Mouse (Mus musculus): ENCODE data around the gene Ehd3.
A peak's percentile ranks its signal among the peaks of the same experiment; 100 is the strongest.
"Not testable (repeated sequence)": the region's sequence is repeated elsewhere in the genome, so short reads cannot be mapped to it uniquely, and the experiment has no call there.

Ehd3 gene

DNA sequence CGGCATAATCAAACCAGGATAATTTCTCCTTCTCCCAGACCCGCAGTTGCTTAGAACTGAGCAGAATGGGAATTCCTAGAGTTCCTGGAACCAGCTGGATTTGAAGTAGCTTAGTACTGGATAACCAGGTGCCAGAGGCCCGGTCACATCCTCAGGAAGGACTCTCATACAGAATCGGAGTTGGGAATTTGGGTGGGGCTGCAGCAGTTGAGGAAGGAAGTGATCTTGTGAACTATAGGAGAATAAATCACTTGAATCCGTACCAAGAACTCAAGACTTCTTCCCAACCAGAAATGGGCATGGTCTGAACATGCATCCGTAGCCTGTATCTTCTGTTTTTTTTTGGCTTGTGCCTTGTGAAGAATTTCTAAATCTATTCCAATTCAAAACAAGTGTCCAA, 22.2 kb downstream of the Ehd3 start:
- DNase-seq (ENCODE audit: low spot score): no peak

DNA sequence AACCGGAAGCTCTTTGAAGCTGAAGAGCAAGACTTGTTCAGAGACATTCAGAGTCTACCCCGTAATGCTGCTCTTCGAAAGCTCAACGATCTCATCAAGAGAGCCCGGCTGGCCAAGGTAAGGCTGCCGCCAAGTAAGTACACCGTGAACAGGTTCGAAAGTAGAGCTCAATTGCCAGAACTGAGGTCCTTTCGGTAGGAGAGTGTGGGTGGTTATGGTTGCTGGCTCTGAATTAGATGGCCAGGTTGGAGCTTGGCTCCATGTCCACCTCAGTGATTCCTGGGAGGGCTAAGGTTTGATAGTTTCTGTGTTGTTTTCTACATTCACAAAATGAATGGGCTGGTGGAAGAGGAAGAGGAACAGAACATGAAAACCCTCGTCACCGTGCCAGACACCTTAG, 23.5 kb downstream of the Ehd3 start:
- DNase-seq (ENCODE audit: low spot score): no peak

DNA sequence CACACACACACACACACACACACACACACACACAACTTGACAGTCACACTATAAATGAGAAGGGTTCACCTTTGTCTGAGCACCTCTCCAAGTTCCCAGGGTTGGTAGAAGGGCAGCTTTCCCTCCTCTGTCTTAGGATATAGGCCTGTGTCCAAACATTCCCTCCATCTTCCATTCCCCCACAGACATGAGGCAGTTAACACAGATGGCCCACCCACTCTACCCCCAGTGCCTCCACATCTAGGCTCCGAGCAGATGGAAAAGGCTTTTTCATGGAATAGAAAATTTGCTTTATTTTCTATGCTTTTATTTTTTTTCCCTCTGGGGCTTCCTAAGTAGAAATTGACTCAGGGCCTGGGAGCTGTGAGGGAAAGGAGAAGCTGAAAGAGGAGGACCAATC, 26.6 kb downstream of the Ehd3 start:
- no peak for DNase-seq (ENCODE audit: low spot score)

DNA sequence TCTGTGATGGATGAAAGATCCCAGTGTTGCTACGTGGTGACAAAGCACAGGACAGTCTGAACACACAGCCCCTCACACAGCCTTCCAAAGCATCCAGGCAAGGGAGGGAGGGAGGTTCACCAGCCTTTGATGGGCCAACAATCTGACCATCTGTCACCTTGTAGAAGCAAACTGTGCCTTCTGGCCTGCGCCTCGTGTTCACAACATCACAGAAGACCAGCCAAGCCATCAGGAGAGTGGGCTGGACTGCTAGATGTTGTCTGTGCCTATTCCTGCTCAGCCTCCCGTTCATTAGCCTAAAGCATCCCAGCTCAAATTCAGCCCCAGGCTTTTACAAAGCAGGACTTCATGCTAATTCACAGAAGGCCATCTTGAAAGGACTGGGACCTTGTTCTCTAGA, 27.5 kb downstream of the Ehd3 start:
- no peak for DNase-seq (ENCODE audit: low spot score)

DNA sequence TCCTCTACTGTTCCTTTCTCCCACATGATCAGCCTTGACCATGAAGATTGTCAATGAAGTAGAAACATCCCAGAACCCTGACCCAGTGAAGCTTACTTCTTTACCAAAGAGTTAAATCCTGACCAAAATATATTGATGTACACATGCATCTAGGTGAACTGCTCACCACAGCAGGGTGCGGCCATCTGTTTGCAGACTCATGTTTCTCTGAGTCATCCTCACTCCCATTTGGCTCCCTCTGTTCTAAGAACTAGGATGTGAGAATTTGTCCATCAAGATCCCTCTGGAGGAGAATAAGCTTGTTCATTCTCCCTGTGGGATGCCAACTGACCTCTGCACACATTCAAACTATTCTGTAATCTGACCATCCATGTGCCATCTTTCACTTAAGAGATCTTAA, 29.0 kb downstream of the Ehd3 start:
- DNase-seq (ENCODE audit: low spot score): no peak

DNA sequence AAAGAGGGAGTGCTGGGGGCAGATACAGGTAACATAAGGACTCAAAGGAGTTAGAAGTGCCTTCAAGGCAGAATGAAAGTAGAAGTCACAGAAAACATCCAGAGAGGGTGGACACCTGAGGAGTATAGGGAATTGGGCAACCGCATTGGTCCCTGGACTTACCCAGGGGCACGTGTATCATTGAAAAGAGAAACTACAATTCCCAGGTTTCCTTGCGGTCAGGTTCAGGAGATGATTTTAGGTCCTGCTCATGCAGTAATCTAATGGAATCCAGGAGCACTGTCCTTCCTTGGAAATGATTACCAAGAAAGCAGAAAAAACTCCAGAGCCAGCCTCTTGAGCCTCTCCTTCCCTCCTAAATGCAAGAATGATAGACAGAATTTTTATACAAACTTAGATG, 29.5 kb downstream of the Ehd3 start:
- no peak for DNase-seq (ENCODE audit: low spot score)

DNA sequence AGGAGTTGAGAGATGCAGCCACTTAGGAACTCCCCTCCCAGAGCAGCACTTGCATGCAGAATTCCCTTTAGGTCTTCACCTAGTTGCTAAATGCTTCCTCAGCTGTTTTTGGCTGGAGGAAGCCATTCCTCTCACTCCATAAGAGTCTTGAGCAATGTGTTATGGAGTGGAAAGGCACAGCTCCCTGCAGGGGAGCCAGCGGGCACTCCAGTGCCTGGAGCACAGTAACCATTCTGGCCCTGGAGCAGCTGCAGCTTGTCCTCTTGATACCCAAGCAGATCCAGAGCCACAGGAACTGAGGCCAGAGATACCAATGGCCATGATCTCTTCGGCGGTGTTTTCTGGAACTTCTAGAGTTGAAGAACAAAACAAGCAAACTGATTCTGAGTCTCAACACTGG, 32.7 kb downstream of the Ehd3 start:
- DNase-seq (ENCODE audit: low spot score): peak; percentile 39

DNA sequence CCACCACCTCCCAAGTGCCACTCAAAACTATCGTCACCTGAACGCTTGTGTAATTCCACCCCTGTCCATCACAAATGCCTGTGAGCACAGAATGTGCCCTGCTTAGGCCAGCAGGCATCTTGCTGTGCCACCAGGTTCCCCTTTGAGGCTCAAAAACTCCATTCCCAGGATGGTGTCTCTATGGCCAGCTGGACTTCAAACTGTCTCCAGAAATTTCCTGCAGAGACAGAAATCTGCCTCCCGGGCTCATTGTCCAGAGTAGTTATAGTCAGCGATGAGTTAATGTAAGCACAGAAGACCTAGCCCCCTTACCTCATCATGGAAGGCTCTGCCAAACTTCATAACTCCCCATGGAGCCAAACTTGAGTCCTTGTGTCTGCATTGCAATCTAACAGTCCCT, 33.3 kb downstream of the Ehd3 start:
- no peak for DNase-seq (ENCODE audit: low spot score)

DNA sequence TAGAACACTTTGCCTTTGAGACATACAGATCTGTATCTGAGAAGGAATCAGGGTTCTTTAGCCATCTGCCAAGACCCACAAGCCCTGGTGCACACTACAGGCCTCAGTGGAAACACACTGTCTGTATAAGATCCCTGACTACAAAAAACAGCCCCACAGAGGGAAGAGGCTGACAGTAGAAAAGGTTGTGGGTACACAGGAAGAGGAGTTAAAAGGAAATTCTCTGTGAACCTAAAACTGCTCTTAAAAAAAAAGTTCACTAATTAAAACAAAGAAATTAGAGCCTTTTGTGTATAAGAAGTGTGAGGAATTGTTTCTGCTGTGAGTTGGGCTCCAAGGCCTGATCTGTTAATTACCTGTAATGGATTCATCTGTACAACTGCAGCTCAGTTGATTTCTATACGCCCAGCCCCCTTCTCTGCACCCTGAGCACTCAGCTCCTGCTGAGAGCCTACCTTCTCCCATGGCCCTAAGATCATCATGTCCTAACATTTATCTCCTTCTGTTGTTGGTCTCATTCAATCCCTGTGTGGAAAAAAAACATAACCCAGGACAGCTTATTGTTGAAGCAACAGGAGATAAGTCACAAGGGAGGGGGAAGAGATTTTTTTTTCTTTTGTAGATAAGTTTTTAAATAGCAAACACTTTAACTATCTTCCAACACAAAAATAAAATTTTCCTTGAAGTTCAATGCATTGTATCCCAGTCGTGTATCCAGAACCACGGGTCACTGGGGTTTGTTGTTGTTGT, 35.3 kb downstream of the Ehd3 start:
- DNase-seq (ENCODE audit: low spot score): no peak

DNA sequence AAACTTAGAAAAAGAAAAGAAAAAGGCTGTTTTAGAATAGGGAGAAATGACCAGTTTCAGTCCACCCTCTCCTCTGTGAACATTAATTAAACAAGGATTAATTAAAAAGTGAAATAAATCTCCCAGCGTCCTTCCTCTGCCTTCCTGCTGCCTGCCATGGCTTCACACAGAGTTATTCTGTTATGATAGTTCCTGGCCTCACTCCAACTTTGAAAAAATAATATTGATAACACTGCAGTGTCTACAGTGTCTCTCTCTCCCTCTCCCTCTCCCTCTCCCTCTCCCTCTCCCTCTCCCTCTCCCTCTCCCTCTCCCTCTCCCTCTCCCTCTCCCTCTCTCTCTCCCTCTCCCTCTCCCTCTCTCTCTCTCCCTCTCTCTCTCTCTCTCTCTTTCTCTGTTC, 35.9 kb downstream of the Ehd3 start:
- not testable (repeated sequence) for DNase-seq (ENCODE audit: low spot score)

DNA sequence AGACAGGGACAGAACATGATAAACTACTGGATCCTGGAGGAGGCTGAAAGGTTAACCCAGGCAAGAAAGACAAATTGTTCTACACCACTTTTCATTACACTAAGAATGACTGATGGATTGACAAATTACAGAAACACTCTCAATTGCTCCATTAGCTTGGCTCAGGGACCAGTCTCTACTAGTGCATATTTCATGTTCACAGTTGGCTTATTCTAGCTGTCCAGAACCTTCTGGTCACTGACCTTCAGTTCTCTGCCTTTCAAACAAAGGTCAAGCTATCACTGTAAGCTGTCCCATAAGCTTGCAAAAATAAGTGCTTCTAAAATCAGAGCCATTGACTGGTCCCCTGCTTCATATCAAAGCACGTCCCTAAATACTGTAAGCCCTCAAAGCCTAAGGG, 39.0 kb downstream of the Ehd3 start:
- DNase-seq (ENCODE audit: low spot score): no peak

DNA sequence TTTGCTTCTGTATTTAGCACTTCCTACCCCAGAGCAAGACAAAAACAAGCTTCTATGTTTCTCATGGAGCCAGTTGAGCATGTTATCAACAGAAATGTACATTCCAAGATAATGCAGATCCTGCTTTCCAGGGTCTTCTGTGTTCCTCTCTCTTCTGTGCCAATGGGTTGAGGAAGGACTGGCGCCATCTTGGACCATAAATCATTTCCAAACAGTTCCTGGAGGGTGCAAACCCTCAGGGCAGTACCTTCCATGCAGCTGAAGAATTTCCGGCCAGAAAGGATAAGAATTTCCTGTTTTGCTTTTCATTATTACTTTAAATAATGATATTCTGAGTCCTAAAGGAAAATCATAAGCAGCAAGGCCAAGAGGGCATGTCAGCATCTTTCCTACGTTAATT, 41.7 kb downstream of the Ehd3 start:
- no peak for DNase-seq (ENCODE audit: low spot score)

DNA sequence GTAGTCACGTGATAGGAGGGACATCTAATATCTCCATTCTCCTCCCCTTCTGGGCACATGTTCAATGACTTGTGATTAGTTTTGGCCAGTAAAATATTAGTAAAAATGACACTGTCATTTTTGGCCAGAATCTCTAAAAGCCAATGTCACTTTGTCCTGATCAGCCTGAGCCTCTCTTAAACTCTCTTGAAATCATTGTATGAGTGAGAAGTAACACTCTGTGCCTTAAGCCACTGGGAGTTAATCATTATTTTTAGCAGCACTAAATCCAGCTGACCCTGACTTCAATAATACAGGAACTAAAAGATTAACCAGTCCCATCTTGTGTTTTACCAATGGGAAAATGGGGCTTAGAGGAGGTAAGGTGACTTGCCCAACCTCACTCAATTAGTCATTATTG, 43.5 kb downstream of the Ehd3 start:
- no peak for DNase-seq (ENCODE audit: low spot score)

DNA sequence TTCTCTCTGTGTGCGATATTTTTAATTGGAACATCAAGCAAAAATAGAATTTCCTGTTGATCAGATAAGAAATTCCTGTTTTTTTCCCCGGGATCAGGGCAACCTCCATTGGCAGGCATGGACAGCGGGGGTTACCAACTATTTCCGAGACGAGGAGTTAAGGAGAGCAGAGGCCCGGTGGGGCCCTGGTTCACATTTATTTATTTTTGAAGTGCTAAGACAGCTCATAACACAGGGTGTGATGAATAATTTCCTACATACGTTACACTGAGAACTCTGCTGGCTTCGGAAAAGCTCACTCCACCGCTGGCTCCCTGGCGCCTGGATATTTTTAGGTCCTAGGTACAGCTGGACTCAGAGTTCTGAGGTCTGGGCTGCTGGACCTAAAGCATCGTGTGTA, 49.1 kb downstream of the Ehd3 start:
- DNase-seq (ENCODE audit: low spot score): no peak

DNA sequence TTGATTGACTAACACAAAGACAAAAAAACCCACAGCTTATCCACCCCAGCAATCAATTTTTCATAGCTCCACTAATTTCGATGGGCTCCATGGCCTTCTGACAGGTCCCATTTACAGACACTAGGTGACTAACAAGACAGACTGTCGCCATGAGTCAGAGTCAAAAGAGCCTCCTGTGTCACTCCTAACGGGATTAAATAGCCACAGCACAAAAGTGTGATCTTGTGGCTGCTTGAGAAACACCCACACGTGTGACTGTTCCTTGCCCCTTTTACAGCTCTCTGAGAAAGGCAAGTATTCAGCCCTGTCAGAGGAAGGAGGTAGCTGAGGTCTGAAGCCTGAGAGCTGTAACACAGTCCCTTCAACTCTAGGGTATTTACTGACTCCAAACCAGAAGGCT, 49.8 kb downstream of the Ehd3 start:
- no peak for DNase-seq (ENCODE audit: low spot score)

DNA sequence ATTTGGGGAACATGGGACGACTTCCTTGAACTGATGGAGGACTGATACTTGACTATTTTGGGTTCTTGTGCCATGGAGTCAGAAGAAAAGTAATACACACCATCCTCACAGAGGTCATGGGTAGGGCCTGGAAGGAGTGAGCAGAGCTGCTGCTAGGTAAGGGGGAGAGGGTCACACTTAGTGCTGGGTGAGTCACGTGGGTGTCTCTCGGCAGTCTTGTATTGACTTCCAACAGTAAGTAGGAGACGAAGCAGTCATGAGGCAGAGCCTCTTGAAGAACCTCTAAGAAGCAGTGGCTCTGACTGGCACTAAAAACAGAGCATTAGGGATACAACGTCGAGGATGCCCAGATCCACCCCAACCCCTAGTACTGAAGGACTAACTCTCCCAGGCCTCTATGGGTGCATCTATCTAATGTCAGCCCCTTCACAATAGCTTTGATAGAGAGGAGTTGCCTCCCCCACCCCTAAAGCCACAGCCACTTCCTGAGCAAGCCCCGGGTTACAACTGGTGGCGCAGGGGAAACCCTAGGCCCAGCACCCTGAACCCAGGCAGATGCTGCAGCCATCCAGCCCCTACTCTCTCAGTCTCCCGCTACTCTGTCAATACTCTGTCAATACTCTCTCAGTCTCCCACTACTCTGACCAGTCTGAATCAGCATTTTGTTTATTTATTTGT, 65.2 kb downstream of the Ehd3 start:
- DNase-seq (ENCODE audit: low spot score): peak; percentile 20

DNA sequence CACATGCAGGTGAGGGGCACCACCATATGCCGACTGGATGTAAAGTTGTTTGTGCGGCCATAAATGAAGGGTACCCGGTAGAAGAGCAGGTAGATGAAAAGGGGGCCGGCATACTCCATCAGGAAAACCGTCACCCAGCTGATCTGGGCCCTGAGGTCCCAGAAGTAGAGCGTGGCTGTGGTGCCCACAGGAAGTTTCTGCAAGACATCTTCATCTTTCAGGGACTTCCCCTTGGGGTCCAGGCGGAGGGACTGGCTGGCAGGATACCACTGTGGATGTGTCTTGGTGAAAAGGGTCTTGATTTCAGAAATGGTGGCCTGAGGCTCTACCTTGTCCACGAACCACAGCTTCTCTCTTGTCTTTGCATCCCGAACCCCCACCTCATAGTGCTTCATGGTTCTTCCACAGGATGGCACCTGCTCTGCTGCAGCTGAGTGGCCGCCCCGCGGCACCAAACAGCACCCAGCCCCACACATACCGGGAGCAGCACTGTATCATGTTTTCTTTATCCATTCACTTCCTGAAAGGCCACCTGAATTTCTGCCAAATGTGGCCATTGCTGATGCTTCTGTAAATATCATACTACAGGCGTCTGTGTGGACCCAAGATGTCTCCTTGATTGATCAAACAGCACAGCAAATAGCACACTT, 67.1 kb downstream of the Ehd3 start:
- no peak for DNase-seq (ENCODE audit: low spot score)

DNA sequence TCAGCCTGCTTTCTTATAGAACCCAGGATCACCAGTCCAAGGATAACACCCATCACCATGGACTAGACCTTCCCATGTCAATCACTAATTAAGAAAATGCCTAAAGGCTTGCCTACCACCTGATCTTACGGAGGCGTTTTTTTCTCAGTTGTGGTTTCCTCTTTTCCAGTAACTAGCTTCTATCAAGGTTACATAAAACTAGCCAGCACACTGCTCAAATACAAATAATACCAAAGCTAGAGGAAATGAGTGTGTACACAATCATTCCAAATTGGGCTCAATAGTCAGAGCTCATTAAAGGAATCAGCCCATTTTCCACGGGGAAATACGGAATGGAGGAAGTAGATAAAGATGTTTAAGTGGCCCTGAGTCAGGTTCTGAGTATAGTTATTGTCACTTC, 71.3 kb downstream of the Ehd3 start:
- DNase-seq (ENCODE audit: low spot score): no peak

DNA sequence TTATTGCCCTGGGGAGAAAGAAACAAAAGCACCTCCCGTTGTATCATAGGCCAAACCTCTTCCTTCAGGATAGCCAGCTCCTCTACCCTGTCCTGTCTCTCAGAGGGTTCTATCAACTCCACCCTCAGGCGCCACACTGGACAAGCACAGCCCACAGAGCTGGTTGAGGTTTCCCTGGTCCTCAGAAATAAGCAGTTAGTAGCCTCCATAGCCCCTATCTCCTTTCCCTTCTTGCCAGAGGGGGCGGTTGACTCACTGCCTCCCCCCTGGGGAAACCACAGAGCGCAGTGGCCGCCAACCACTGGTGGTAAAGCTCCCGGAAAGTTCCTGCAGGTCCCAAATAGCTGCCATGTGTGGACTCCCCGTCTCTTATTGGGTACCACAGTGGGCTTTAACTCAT, 71.7 kb downstream of the Ehd3 start:
- no peak for DNase-seq (ENCODE audit: low spot score)

DNA sequence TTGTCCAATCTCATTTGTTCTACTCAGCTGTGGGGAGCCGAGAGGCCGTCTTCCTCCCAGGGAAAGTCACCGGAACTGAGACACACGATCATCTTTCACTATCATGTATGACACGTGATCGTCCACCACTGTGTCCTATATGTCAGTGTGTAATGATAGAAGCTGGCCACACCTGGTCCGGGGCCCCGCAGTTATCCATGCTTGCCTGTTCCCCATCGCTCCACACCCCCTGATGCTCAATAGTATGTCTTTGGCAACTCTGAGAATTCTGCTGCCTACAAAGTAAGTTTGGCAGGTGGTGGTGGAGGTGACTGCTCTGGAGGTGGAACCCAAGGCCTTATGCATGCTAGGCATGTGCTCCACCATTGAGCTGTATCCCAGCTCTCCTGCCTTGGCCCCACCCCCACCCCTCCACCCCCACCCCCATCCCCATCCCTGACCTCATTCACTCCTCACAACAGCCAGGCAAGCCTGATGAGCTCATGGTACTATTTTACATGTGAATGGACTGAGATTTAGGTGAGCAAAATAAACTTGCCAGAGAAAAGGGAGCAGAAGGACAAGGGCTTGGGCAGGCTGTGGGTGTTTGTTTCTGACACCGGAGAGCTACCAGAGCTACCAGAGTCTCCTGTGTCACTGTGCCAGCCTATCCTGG, 75.5 kb downstream of the Ehd3 start:
- no peak for DNase-seq (ENCODE audit: low spot score)

DNA sequence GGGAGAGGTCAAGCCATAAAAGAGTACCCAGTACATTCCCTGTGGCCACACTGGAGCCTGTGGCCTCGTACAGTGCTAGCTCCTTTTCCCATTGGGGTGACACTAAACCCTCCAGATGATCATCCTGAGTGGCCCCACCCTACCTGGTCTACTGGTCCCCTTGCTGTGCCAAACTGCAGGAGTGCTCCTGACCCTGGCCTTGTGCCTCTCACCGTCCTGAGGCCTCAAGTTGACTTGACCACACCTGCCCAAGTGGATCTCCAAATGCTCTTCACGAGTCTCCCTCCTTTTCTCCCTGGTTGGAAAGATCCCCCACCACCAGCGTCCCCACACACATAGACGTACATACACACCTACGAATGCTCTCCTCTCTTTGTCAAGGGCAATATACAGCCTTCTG, 76.4 kb downstream of the Ehd3 start:
- DNase-seq (ENCODE audit: low spot score): no peak

DNA sequence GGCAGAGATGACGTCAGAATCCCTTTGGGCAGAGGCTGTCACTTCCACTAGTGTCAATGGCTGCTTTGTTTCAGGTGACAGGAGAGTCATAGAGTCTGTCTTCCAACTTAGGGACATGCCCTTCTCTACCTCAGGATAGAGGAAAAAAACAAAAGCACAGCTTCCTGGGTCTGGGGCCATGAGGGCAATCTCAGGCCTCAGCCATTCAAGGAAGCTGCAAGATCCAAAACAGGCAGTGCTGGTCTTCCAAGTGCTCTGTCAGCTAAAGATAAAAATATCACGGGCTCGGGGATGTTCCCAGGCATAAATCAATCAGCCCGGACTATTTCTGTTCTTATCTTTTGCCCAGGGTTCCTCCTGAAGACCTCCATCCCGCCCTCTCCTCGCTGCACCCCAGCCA, 77.4 kb downstream of the Ehd3 start:
- DNase-seq (ENCODE audit: low spot score): no peak
